Mouse (Mus musculus) cerebellum, adult 2 months (tissue): Measurements from ENCODE around the gene Pacs1. TPM values are rescaled to one million over a fixed set of nuclear protein-coding genes. Genes with fewer than 3 reads are reported as not detected.
"Not testable (repeated sequence)": the region's sequence is repeated elsewhere in the genome, so short reads cannot be mapped to it uniquely, and the experiment has no call there.

Experiments used
- DNase-seq, 2 experiments: peaks; one replicate each; pipeline ENCODE4 v3.0.0; 2021
- H3K27ac ChIP-seq: fragments of 200-500 bp; 2 replicates; pipeline ENCODE4 v1.5.1; 2012; ENCODE audit warnings: low read length, control low read depth, inconsistent platforms; ENCODE audit not compliant: insufficient read depth
- H3K27me3 ChIP-seq: fragments of 200-500 bp; 2 replicates; pipeline ENCODE4 v1.6.1; 2012; ENCODE audit warnings: inconsistent platforms, mild to moderate bottlenecking, low read length, moderate library complexity; ENCODE audit not compliant: control insufficient read depth, insufficient read depth
- H3K4me1 ChIP-seq: fragments of 200-500 bp; 2 replicates; pipeline ENCODE4 v1.6.1; 2011; ENCODE audit warnings: low read length; ENCODE audit not compliant: control insufficient read depth, insufficient read depth
- H3K4me3 ChIP-seq: fragments of 200-500 bp; replicated peaks from 2 replicates; pipeline ENCODE3; 2011; ENCODE audit warnings: mild to moderate bottlenecking, low read depth, low read length, control low read depth; ENCODE audit not compliant: insufficient read depth
- CTCF ChIP-seq: fragments of 200-500 bp; IDR thresholded peaks from 2 replicates; pipeline ENCODE4 v1.5.1; 2011; ENCODE audit warnings: low read depth, mild to moderate bottlenecking, control low read depth, low read length, moderate library complexity, borderline replicate concordance; ENCODE audit not compliant: insufficient read depth
- POLR2A ChIP-seq: fragments of 200-500 bp; IDR thresholded peaks from 2 replicates; pipeline ENCODE4 v1.6.1; 2011; ENCODE audit warnings: low read length, control low read depth, borderline replicate concordance; ENCODE audit not compliant: insufficient read depth
- WGBS: fragments of 180-500 bp; shearing (Covaris S2); methylation state at CpG from one replicate; pipeline ENCODE4 v1.1.7; 2018; 5-methylcytosine and 5-hydroxymethylcytosine counted together
- polyA plus RNA-seq: library from polyadenylated mRNA; depleted of rRNA; stranded (reverse); fragments of >200 nt; gene quantifications from 2 replicates; pipeline ENCODE4 v1.2.3, GENCODE M21; 2012

Pacs1 gene
- polyA plus RNA-seq, 1 experiment, result 26.7 TPM

- H3K27me3 ChIP-seq, result no peaks in the 10 kb centered on the region
- TF ChIP-seq POLR2A (no peak), CTCF (no peak)
- H3K4me3 ChIP-seq, result no peak overlapping the region
- no peak overlapping the region for H3K27ac ChIP-seq
- WGBS, result 93% methylated on average over 4 of the region's 4 CpGs
- no peak for DNase-seq
- no peaks in the 10 kb centered on the region for H3K4me1 ChIP-seq
Observed at GRCm38 (mm10) chr19:5232696-5233095, 40.2 kb downstream of the Pacs1 start.

GRCm38 (mm10) chr19:5230110-5230509 lies 42.8 kb downstream of the Pacs1 start:
- Histone ChIP-seq H3K4me1 (no peaks in the 10 kb centered on the region), H3K27me3 (no peaks in the 10 kb centered on the region), H3K27ac (no peak overlapping the region), H3K4me3 (no peak overlapping the region)
- TF ChIP-seq POLR2A, result no peak
- TF ChIP-seq CTCF, result no peak
- no peak for DNase-seq
- 93% methylated on average over 2 of the region's 2 CpGs for WGBS

GRCm38 (mm10) chr19:5224624-5225023 lies 48.3 kb downstream of the Pacs1 start:
- H3K4me1 ChIP-seq, result no peaks in the 10 kb centered on the region
- no peak overlapping the region for H3K27ac ChIP-seq
- no peak for DNase-seq
- TF ChIP-seq CTCF (no peak), POLR2A (no peak)
- no peak overlapping the region for H3K4me3 ChIP-seq
- 55% methylated on average over 2 of the region's 2 CpGs for WGBS
- H3K27me3 ChIP-seq, result no peaks in the 10 kb centered on the region

GRCm38 (mm10) chr19:5224077-5224476 lies 48.8 kb downstream of the Pacs1 start:
- H3K27me3 ChIP-seq, result no peaks in the 10 kb centered on the region
- no peak for TF ChIP-seq POLR2A
- no peak overlapping the region for H3K27ac ChIP-seq
- DNase-seq, result no peak
- whole genome bisulfite sequencing, result 76% methylated on average over 4 of the region's 4 CpGs
- H3K4me3 ChIP-seq, result no peak overlapping the region
- no peaks in the 10 kb centered on the region for H3K4me1 ChIP-seq

GRCm38 (mm10) chr19:5221926-5222325 lies 51.0 kb downstream of the Pacs1 start:
- Histone ChIP-seq H3K4me3 (no peak overlapping the region), H3K27ac (no peak overlapping the region), H3K4me1 (no peaks in the 10 kb centered on the region), H3K27me3 (no peaks in the 10 kb centered on the region)
- WGBS, result 88% methylated on average over 2 of the region's 2 CpGs
- TF ChIP-seq POLR2A (no peak), CTCF (no peak)
- no peak for DNase-seq

GRCm38 (mm10) chr19:5221219-5221723 lies 51.6 kb downstream of the Pacs1 start:
- H3K4me3 ChIP-seq, result not testable (repeated sequence)
- 24% methylated on average over 2 of the region's 2 CpGs for WGBS

GRCm38 (mm10) chr19:5220389-5220788 lies 52.5 kb downstream of the Pacs1 start:
- Histone ChIP-seq H3K27me3 (no peaks in the 10 kb centered on the region), H3K4me3 (no peak overlapping the region), H3K4me1 (no peaks in the 10 kb centered on the region), H3K27ac (no peak overlapping the region)
- 93% methylated on average over 3 of the region's 3 CpGs for WGBS
- no peak for DNase-seq
- no peak for TF ChIP-seq POLR2A
- TF ChIP-seq CTCF, result no peak

More at GRCm38 (mm10) chr19:5221219-5221723, 51.6 kb downstream of the Pacs1 start:
- not testable (repeated sequence) for DNase-seq, H3K27me3 ChIP-seq, H3K4me1 ChIP-seq, H3K27ac ChIP-seq

- H3K4me1 ChIP-seq, result no peaks in the 10 kb centered on the region
- 83% methylated on average over 2 of the region's 2 CpGs for WGBS
- TF ChIP-seq POLR2A, result no peak
- TF ChIP-seq CTCF, result no peak
Observed at GRCm38 (mm10) chr19:5201691-5202090, 71.2 kb downstream of the Pacs1 start.

GRCm38 (mm10) chr19:5200617-5201016 lies 72.3 kb downstream of the Pacs1 start:
- H3K27ac ChIP-seq, H3K4me1 ChIP-seq, H3K4me3 ChIP-seq, H3K27me3 ChIP-seq, DNase-seq: not testable (repeated sequence)
- 93% methylated on average over 4 of the region's 4 CpGs for WGBS

More at GRCm38 (mm10) chr19:5201691-5202090, 71.2 kb downstream of the Pacs1 start:
- no peak overlapping the region for H3K4me3 ChIP-seq
- no peak overlapping the region for H3K27ac ChIP-seq
- no peaks in the 10 kb centered on the region for H3K27me3 ChIP-seq
- no peak for DNase-seq
